Mouse (Mus musculus) kidney, adult 9 months (tissue): ENCODE data around the gene Gm42957.
A peak's percentile ranks its signal among the peaks of the same experiment; 100 is the strongest.
"Not testable (repeated sequence)": the region's sequence is repeated elsewhere in the genome, so short reads cannot be mapped to it uniquely, and the experiment has no call there.

Experiments used
- DNase-seq: peaks from one replicate; pipeline ENCODE4 v3.0.0; 2022

The Gm42957 gene

GRCm38 (mm10) chr3:96629729-96630600 lies 5.3 kb upstream of the Gm42957 start, which contains the start of gene Rbm8a:
Gene Rbm8a (plus strand): TSS chr3:96629933.
- peak; percentile 98 for DNase-seq

- no peak for DNase-seq
Observed at GRCm38 (mm10) chr3:96632058-96632457, 3.2 kb upstream of the Gm42957 start.

- no peak for DNase-seq
Observed at GRCm38 (mm10) chr3:96634015-96634414, 1.3 kb upstream of the Gm42957 start.

GRCm38 (mm10) chr3:96635906-96636305 lies 632 bp downstream of the Gm42957 start:
- no peak for DNase-seq

GRCm38 (mm10) chr3:96636448-96636847 lies 1.2 kb downstream of the Gm42957 start:
- DNase-seq: no peak

GRCm38 (mm10) chr3:96639219-96639618 lies 3.9 kb downstream of the Gm42957 start:
- DNase-seq: peak; percentile 75

- peak; percentile 47 for DNase-seq
Observed at GRCm38 (mm10) chr3:96645018-96645649, 9.9 kb downstream of the Gm42957 start, which contains the start of gene Itga10. Gene Itga10 (plus strand): TSS chr3:96645584.

- DNase-seq: no peak
Observed at GRCm38 (mm10) chr3:96647365-96647764, 12.1 kb downstream of the Gm42957 start.

GRCm38 (mm10) chr3:96660901-96661300 lies 25.6 kb downstream of the Gm42957 start:
- DNase-seq: no peak

- no peak for DNase-seq
Observed at GRCm38 (mm10) chr3:96662731-96663316, 27.6 kb downstream of the Gm42957 start.

GRCm38 (mm10) chr3:96663432-96664239 lies 28.4 kb downstream of the Gm42957 start:
- peak; percentile 80 for DNase-seq

GRCm38 (mm10) chr3:96665732-96666363 lies 30.6 kb downstream of the Gm42957 start:
- DNase-seq: not testable (repeated sequence)

- DNase-seq: peak; percentile 74
Observed at GRCm38 (mm10) chr3:96666916-96667315, 31.6 kb downstream of the Gm42957 start.

GRCm38 (mm10) chr3:96667316-96667715 lies 32.0 kb downstream of the Gm42957 start:
- DNase-seq: peak; percentile 52

- DNase-seq: no peak
Observed at GRCm38 (mm10) chr3:96668424-96669067, 33.3 kb downstream of the Gm42957 start.

- peak; percentile 88 for DNase-seq
Observed at GRCm38 (mm10) chr3:96669727-96670468, 34.6 kb downstream of the Gm42957 start, which contains the start of gene Ankrd35. Gene Ankrd35 (plus strand): TSS chr3:96670131.

- no peak for DNase-seq
Observed at GRCm38 (mm10) chr3:96671519-96671918, 36.2 kb downstream of the Gm42957 start.

- DNase-seq: no peak
Observed at GRCm38 (mm10) chr3:96673514-96673913, 38.2 kb downstream of the Gm42957 start.

GRCm38 (mm10) chr3:96674442-96674841 lies 39.2 kb downstream of the Gm42957 start:
- DNase-seq: no peak

GRCm38 (mm10) chr3:96675171-96675570 lies 39.9 kb downstream of the Gm42957 start:
- no peak for DNase-seq

GRCm38 (mm10) chr3:96675690-96676089 lies 40.4 kb downstream of the Gm42957 start:
- DNase-seq: no peak
